Mouse (Mus musculus) lung, postnatal 10 days (tissue): ENCODE data around the gene Polk.

ENCODE experiments used
- DNase-seq: peaks from one replicate; pipeline ENCODE4 v3.0.0; 2021

Polk gene

DNA sequence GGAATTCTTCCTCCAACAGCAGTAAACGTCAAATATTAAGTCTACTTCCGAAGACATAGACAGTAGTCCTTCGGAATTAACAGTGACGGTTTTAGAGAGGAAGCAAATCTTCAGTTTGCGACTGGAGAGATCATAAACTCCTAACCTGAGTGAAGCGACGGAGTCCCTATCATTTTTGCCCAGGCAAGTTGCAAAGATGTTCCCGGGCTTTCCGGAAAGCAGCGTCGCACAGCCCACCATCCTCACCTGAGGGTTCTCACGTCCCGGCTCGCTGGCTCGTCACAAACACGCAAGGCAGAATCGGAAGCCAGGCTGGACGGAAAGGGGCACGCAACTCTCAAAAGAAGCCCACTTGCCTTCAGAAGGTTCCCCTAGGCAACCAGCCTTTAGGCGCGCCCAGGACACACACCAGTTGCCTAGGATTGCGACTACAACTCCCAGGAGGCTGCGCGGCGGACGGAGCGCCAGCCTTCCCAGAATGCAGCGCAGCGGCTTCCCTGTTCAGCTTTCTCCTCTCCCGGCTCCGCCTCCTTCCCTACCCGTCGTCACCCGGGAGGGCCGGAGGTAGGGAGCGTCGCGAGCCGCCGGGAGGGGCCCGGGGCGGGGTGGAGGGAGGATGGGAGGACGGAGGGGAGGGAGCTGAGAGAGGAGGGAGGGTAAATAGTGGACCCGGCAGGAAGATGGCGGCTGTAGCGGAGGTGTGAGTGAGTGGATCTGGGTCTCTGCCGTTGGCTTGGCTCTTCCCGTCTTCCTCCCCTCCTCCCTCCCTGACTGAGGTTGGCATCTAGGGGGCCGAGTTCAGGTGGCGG, at the start of gene Polk, which contains the start of gene Col4a3bp:
TSS of gene Polk (minus strand) at position 499 of the 809 bp plus-strand sequence.
TSS of gene Col4a3bp (plus strand) at position 538 of the 809 bp plus-strand sequence.
- peak; percentile 98 for DNase-seq

DNA sequence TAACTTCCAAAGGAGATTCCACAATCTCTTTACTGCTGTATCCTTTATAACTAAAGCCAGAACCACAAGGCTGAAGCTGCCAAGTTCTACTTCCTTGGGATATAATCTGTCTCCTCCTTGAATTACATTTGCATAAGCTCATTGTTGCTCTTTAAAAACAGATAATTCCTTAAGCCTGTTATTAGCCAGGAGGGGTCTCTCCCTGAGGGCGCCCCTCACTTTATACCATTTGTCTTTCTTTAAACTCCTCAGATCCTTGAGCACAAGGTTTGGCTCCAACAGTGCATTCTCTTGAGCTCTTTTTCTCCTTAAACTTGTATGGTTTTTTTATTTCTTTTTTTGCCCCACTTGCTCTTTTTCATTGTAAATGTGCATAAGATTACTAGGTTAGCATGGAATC, 46.3 kb upstream of the Polk start:
- no peak for DNase-seq

DNA sequence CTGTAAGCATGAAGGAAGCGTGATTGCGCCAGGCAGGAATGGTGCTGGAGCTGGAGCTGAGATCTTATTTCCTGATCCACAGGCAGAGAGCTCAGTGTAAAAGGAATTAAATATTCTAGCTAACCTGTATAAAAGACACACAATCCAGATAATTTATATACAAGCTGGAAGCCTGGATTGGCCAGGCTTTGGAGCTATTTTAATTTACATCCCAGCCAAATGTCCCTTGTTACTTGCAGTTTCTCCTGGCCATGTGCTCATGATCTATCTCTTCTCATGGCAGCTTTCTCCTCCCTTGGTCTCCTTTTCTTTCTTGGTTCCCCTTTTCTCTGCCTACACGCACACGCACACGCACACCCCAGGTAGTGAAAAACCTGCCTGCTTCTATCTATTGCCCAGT, 44.2 kb upstream of the Polk start:
- no peak for DNase-seq

DNA sequence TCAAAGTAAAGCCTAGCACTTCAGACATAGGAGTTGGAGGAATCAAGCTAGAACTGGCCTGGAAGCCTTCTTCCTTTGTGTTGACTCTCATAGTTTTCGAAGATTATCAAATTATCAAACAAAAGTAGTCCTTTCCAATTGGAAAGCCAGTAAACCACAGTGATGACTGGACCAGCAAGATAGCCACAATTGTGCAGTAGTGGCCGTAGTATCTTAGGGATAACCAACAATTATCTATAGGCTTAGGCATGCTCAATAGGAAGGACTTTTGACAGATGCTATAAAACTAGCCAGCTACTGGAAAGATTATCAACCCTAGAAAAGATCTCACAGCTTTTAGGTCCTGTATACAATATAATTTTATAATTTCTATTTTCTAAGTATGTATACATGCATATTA, 41.8 kb upstream of the Polk start:
- DNase-seq = no peak

DNA sequence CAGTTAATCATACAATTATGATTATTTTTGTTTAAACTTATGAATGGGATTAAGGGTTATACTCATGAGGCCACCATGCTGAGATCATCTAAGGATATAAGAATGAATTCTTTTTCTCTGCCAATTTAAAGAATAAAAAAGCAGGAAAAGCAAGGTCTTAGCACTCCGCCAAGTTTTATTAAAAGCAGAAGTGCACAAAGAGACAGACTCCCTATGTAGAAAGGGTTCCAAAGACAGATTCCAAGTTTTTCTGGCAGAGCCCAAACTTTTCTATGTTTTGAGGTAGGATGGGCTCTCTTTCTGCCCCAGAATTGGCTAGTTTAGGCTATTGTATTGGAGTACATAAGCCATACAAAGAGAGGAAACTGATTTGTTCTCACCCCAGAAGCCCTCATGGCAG, 37.6 kb upstream of the Polk start:
- DNase-seq = no peak

DNA sequence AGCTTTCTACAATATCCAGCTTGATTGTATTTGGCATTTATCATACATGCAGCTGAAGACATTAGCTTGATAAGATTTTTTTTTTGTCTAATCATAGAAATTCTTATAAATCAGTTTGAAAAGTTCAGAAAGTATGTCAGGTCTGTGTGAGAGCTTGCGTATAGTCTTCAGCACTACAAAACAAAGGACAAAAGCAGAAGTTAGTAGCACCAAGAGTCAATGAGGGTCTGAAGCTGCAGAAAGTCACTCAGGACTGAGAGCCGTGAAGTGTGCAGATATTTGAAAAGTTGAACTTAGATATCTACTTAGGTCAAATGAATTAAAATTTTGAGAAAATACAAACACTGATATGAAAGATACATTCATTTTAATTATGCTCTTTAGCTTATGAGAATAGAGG, 36.7 kb upstream of the Polk start:
- no peak for DNase-seq

DNA sequence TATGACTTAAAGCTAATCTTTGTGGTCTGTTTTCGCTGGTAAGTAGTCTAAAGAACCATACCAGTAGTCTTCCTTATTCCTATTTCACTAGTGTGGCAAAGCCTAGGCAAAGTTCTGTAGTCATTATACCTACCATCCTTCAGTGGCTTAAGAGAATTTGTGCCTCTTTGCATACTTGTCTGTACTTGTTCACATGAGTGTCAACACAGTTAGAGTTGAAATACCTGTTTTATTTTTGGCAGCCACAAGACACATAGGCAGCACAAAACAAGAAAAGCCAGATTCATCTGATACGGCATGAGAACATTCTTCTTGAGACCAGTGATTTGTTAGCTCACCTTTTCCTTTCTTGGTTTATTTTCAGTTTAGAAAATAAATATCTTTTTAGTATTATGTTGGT, 31.8 kb upstream of the Polk start:
- DNase-seq = no peak

DNA sequence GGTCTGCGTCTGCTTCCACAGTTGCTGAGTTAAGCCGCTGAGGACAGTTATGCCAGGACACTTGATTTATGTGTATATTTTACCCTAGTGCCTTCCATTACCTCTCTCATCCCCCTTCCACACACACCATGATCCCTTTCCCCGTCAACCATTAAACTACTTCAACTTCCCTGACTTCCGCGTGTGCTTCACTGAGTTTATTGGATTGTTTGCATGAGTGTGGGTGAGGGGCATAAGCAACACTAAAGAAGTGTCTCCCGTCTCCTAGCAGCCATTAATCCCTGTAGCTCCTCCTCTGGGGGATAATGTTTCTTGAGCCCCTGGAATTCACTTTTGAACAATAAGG, 28.6 kb upstream of the Polk start:
- DNase-seq = no peak

DNA sequence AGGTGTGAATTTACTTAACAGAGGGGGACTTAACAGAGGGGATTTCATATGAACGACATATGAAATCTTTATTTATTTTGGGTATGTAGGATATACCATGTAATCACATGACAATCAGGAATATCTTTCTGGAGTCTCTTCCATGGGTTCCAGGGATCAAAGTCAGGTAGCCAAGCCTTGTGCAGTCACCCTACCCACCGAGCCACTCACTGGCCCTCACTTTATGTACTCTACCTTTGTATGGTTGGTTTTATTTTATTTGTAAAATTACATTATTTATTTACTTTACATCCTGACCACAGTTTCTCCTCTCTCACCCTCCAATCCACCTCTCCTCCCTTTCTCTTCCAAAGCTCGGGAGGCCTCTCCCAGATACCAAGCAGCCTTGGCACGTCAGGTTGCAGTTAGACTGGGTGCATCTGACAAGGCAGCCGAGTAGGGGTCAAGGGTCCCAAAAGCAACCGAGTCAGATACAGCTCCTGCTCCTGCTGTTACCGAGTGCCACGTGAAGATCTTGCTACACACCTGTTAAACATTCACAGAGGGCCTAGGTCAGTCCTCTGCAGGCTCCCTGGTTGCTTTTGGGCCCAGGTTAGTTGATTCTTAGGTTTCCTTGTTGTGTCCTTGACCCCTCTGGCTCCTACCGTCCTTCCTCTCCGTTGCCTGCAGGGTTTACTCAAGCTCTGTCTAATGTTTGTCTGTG, 28.1 kb upstream of the Polk start:
- no peak for DNase-seq

DNA sequence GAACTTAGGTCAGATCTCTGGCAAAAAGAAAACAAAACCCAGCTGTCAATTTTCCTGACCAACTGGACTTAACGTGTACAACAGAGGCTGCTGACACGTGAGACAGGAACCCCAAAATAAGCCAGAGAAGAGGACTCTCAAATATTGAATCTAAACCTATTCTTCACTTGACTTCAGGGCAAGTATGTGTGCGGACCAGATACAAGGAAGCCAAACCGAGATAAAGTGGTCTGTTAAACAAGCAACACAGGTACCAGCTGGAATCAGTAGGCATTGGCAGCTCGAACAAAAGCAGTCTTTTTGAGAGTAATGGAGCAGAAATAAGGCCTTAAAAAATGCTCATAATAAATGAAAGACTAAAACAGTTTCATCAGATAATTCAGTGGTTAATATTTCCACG, 25.6 kb upstream of the Polk start:
- DNase-seq = no peak

DNA sequence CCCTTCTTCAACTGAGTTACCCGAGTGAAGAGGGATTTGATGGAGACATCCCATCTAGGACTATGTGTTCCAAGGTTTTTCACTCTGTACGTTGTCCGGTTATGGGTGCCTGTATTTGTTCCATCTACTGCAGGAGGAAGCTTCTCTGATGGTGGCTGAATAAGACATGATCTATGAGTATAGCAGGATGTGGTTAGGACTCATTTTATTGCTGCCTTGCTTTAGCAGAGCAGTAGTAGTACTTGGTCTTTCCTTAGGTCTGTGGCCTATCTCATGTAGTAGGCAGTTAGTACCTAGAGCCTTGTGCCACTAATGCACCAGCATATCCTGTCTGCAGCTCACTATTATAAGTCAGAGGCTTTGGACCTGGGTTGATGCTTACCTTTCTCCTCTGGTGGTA, 12.7 kb upstream of the Polk start:
- DNase-seq = no peak

DNA sequence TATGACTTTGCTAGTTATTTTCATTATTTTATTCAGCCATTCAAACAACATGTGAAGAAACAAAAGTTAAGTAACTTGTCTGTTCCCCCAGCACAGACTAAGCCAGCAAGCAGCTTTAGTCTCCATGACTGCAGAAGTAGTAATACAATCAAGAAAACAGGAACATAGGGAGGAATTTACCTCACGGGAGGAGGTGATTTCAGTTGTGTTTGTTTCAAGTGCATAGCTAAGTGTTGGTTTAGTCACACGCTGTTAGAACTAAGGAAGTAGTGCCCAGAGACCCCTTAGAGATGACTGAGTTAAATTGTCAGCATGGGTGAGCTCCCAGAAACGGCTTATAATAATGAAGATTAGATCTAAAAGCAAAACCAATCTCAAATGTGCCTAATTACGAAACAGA, 5.6 kb upstream of the Polk start:
- DNase-seq = no peak

DNA sequence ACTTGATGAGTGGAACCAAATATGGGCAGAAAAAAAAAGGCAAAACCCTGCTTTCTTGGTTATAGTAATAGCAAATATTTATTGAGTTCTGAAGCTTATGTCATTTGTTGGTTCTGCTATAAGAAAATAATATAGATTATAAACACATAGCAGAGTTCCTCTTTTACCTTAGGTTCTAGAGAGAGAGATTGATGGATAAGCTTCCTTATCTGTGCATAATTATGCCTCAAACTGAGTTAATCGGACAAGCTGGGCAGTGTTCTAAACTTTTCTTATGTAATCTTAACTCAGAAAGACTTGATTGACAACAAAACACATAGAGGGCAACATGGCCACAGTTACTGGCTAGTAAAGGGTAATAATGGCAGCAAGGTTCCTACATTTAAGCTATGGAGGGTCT, 4.9 kb upstream of the Polk start:
- no peak for DNase-seq

DNA sequence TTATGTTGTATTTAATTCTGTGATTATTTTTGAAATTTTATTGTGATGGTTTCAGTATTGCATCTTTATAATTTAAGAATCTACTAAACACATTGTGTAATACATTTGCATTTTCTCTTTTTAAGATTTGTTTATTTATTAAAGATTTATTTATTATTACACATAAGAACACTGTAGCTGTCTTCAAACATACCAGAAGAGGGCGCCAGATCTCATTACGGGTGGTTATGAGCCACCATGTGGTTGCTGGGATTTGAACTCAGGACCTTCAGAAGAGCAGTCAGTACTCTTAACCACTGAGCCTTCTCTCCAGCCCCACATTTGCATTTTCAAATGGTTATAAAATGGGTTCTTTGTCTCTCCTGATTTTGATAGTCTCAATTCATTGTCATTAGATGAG, 2.1 kb upstream of the Polk start:
- DNase-seq = peak; percentile 14

DNA sequence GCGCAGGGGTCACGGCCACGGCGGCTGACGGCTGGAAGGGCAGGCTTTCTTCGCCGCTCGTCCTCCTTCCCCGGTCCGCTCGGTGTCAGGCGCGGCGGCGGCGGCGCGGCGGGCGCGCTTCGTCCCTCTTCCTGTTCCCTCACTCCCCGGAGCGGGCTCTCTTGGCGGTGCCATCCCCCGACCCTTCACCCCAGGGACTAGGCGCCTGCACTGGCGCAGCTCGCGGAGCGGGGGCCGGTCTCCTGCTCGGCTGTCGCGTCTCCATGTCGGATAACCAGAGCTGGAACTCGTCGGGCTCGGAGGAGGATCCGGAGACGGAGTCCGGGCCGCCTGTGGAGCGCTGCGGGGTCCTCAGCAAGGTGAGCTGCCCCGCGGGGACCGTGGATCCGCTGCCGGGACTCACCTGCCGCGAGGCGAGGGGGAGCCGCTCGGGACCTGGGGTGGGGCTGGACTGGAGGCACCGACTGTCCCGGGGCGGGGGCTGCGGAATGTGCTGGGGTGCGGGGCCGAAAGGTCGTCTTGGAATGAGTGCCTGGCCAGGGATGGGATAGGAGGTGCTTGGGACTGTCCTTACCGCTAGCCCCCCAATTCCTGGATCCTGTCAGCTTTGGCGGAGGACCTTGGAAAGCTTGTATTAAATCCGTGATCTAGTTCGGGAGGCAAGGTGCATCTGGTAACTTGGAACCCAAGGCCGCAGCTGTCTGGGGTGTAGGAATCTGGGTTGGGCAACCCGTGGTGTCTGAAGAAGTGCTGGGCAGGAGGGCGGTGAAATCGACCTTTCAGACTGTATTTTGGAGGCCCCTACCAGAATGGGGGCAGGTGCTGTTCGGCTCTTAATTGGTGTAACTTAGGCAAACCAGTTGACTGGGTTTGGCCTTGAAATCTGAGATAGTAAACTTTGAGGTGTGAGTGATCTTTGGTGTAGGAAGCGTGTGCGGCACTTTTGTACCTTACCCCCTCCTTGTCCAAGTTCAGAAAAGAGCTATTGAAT, 817 bp upstream of the Polk start:
- peak; percentile 52 for DNase-seq

DNA sequence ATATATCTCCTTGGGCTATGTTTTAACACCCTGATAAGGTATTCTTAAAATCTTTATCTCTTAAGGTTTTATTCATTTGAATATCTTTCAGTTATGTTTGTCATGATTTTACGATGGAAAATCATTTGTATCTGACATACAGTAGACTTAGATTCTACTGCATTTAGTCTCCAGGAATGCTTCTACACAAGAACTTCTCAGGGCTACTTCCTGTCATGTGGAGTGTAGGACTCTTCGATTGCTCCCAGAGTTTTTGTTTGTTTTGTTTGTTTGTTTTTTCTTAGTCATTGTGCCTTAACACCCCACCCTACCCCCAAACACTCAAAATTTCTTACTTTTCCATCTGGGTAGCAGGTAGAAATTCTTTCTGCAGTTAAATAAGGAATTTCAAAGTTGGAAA, 998 bp downstream of the Polk start:
- no peak for DNase-seq

DNA sequence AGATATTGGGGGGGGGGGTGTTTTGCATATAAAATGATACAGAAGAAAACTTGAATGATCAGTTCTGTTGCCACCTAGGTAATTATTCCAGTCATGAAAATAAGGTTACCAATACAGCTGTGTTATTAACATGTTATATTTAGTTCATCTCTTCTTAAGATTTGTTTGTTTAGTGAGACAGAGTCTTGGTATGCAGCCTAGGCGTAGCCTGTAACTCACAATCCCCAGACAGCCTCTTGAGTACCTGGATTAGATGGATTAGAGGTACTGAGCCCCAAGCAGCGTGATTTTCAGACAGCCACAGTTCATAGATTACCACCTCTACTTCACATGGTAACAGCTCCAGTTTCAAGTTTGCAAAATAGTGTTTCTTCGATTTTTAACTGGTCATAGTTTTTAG, 4.3 kb downstream of the Polk start:
- no peak for DNase-seq

DNA sequence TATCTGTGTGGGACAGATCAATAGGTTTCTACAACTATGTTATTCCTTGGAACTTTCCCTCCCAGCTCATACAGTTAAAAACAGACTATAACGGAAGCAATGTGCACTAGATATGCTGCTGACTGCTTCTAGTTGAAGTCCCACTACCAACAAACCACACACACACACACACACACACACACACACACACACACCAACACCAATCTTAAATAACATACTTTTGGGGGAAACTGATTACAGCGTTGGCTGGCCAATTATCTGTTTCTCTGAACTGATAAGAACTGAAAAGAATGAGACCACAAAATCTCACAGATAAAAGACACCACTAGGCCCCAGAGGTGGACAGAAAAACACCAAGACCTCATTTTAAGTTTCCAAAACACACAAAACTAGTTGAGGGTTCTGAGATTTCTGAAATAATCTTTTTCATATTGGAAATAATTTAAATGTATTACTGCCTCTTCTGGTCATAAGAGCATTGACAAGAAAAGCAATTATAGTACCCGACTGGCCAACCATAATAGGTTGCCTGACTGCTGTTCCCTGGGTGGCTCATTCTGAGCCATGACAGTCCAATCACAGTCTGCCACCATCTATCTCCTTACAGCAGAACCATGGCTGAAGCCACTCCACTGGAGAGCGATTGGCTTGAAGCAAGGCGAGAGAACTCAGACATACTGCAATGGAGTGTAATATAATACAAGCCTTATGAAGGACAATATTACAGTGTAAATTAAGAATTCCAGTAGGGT, 5.4 kb downstream of the Polk start:
- DNase-seq = no peak

DNA sequence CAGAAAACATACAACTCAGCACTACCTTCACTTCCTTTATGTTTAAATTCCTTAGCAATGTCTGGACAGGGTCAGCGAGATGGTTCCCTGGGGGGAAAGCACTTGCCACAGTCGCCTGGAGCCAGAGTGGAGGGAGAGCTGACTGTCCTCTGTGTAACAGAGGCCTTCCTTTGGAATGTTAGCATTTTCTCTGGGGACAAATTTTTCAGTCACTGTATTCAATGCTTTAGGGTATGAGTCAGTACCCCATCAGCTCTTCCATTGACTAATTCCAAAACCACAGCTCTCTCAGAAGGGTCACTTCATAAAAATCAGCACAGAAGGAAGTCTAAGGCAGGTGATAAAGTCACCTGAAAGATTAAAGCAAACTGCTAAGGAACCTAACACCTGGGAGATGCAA, 8.6 kb downstream of the Polk start:
- DNase-seq = no peak

DNA sequence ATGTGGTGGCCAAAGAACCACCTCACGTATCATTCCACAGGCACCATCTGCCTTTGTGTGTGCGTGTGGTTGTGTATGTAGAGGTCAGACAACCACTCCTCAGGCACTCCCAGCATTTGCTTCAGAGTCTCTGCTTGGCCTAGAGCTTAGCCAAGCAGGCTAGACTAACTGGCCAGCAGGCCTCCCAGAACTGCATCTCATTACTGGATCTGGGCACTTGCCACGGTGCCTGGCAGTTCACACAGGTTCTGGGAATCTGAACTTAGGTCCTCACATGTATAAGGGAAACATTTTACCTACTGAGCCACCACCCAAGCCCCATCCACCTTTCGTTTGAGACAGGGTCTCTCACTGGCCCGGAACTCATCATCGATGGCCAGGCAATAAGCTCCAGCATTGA, 10.2 kb downstream of the Polk start:
- DNase-seq = no peak

DNA sequence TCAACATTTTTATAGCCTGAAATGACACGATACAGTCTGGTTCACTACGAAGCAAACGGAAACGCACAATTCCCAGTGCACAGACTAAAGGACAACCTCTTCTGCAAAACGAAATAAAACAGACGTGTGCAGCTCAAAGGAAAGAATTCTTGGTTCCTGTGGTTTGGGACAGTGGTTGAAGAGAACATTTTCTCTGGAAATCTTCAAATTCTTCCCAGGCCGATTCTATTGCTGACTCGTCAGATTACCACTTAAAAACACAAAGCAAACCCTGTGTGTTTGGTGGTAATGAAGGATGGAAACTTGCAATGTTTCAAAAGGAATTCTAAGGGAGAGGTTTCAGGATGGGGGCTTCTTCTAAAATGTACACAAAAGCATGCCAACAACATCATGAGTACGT, 12.3 kb downstream of the Polk start:
- DNase-seq = no peak

DNA sequence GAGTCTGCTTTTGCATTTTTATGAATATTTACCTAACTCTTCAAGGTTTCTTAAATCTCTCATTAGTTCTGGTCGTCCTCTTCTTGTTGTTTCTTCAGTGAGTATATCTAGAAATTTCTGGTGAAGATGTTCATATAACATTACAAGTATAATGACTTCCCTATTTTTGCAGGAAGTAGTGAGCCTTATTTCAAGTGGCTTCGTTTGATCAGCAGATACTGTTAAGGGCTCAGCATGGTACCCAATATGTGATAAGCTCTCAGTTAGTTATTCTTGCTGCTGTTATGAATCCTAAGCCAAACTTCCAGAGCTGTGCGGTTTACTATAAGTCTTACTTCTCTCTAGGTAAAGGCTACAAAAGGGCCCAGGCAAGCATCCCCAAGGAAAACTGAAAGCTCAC, 12.8 kb downstream of the Polk start:
- DNase-seq = no peak

DNA sequence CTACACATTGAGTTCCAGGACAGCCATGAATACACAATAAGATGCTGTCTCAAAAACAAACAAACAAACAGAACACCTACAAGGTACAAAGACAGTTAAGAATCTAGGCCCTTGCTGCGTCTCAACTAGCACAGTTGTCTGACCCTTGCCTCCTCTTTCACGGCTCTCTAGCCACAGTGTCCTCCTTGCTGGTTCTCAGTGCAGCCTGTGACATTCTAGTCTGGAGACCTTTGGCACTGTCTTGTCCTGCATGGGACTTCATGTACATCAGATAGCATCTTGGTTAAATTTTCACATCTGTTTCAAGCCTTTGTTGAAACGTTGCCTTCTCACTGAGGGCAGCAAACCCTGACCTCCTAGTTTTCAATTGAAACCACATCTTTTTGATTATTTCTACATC, 13.6 kb downstream of the Polk start:
- DNase-seq = no peak
